Mouse (Mus musculus) bone marrow macrophage, adult 2 months (primary cell): ENCODE measurements around the gene Fam196a.

ENCODE experiments used
- CTCF ChIP-seq: IDR thresholded peaks from 2 replicates; pipeline ENCODE4 v1.5.1; 2012; ENCODE audit warnings: low read depth, mild to moderate bottlenecking, low read length, moderate library complexity
- POLR2A ChIP-seq: IDR thresholded peaks from 2 replicates; pipeline ENCODE4 v1.6.1; 2012; ENCODE audit warnings: mild to moderate bottlenecking, low read depth, low read length, borderline replicate concordance

- TF ChIP-seq POLR2A (no peak), CTCF (no peak)
Observed at GRCm38 (mm10) chr7:134892449-134892871, 45.8 kb downstream of the Fam196a start.
